9 mouse cellular contexts compared by ENCODE assay signal in the genomic region with DNA sequence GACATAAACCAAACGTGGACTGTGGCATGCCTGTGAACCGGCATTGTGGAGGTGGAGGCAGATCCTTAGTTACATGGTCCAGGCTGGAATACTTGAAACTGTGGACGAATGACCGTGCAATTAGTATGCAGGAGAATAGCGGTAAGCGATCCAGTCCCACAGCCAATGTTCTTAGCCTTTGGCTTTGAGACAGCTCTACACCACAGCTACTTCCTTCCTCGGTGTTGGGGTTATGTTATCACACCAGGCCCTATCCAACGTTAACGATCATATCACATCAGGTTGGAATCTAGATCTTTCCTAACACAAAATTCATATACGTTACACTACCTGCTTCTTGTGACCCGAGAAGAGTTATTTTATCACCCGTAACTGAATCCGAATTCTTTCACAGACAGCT. TPM values are rescaled to one million over a fixed set of nuclear protein-coding genes. Genes with fewer than 3 reads are reported as not detected.
A peak's percentile ranks its signal among the peaks of the same experiment; 100 is the strongest.
DNase-seq lines count a peak whose midpoint lies in the region; ATAC-seq and TF ChIP-seq lines count a peak whose summit lies in the region.
"Had no signal": no experiment of that assay in that cellular context is flagged by ENCODE, and none has a peak within 500 bp of the region (broad histone marks: within the 10 kb centered on the region; RNA-seq: fewer than 3 reads in every experiment).

No protein-coding gene starts in this region.

- no peak for TF ChIP-seq POLR2A in ES-Bruce4 (IDR thresholded peaks at IDR 0.05; ENCODE audit: insufficient read depth, low read length)

- TF ChIP-seq CTCF in ES-Bruce4 (IDR thresholded peaks at IDR 0.05; ENCODE audit: low read depth, low read length), result no peak

- no peak for ATAC-seq in heart, embryonic 16.5 days (replicated peaks; ENCODE audit: extremely low read depth, insufficient read depth, low FRiP score)

- no peak for TF ChIP-seq EP300 in ES-Bruce4 (IDR thresholded peaks at IDR 0.05; ENCODE audit: insufficient read depth, low read depth, low read length)

- H3K79me2 ChIP-seq in macrophage (ENCODE audit: inconsistent target), result peaks cover 39% of the 10 kb centered on the region

- H3K9ac ChIP-seq in ES-Bruce4 (ENCODE audit: low read depth, poor library complexity, severe bottlenecking), result peak overlapping the region; percentile 90
- H3K9ac ChIP-seq in heart, embryonic 16.5 days (ENCODE audit: low read length), result peak overlapping the region; percentile 96

- intact Hi-C loops in heart, postnatal 10 days (cut with DNase I), result no loop called here

- peaks cover 13% of the 10 kb centered on the region for H3K4me1 ChIP-seq in heart, embryonic 10.5 days
- no peaks in the 10 kb centered on the region for H3K4me1 ChIP-seq in ES-Bruce4 (ENCODE audit: control insufficient read depth, insufficient read depth, low read length)
- H3K4me1 ChIP-seq in heart, embryonic 16.5 days (ENCODE audit: control insufficient read depth, insufficient read depth, low read length), result peaks cover 12% of the 10 kb centered on the region

- H3K36me3 ChIP-seq in heart, embryonic 10.5 days, result peaks cover 25% of the 10 kb centered on the region
- H3K36me3 ChIP-seq in ES-Bruce4 (ENCODE audit: control insufficient read depth, insufficient read depth, low read length, poor library complexity, severe bottlenecking) (peaks cover 6% of the 10 kb centered on the region), macrophage (ENCODE audit: inconsistent target) (peaks cover 18% of the 10 kb centered on the region; the same call in 1 of the 2 replicates)
- H3K36me3 ChIP-seq in heart, embryonic 16.5 days (ENCODE audit: control insufficient read depth, insufficient read depth), result peaks cover 14% of the 10 kb centered on the region

- WGBS in heart, embryonic 10.5 days, result 72% methylated on average over 13 of the region's 13 CpGs
- 61% methylated on average over 13 of the region's 13 CpGs for WGBS in heart, embryonic 16.5 days
- WGBS in macrophage (ENCODE audit: missing documents), result 14% methylated on average over 13 of the region's 13 CpGs

- H3K27ac ChIP-seq in heart, embryonic 10.5 days, result no peak overlapping the region
- H3K27ac ChIP-seq in ES-Bruce4 (ENCODE audit: insufficient read depth, low read length), result no peak overlapping the region
- H3K27ac ChIP-seq in heart, embryonic 16.5 days (ENCODE audit: low read length), result no peak overlapping the region
- no peak overlapping the region for H3K27ac ChIP-seq in macrophage

- H3K4me2 ChIP-seq in heart, embryonic 16.5 days (ENCODE audit: low read depth, low read length), result peak overlapping the region; percentile 98

- peak overlapping the region; percentile 94 for H3K4me3 ChIP-seq in heart, embryonic 10.5 days
- H3K4me3 ChIP-seq in ES-Bruce4 (ENCODE audit: low read depth, low read length), result no peak overlapping the region
- H3K4me3 ChIP-seq in heart, embryonic 16.5 days (ENCODE audit: low read length), result peak overlapping the region; percentile 92
- H3K4me3 ChIP-seq in macrophage (ENCODE audit: inconsistent target), result peak overlapping the region; percentile 61

- no peak for DNase-seq in heart, embryonic 10.5 days (ENCODE audit: low spot score)
- no peak for DNase-seq in heart, postnatal 10 days
- no peak for DNase-seq in adrenal gland, adult 18-20 months (ENCODE audit: low spot score in 2 of 2)
- no peak for DNase-seq in adipocyte (ENCODE audit: low spot score)
- DNase-seq in testis, postnatal 10 days (ENCODE audit: low spot score), result no peak

- no peaks in the 10 kb centered on the region for H3K9me3 ChIP-seq in heart, embryonic 10.5 days
- no peaks in the 10 kb centered on the region for H3K9me3 ChIP-seq in ES-Bruce4 (replicated peaks; ENCODE audit: control insufficient read depth, insufficient read depth, low read length, poor library complexity, severe bottlenecking)
- no peaks in the 10 kb centered on the region for H3K9me3 ChIP-seq in heart, embryonic 16.5 days (replicated peaks; ENCODE audit: control insufficient read depth, low read length)

- peaks cover 5% of the 10 kb centered on the region; the same call in 1 of the 2 replicates for H3K27me3 ChIP-seq in heart, embryonic 10.5 days (ENCODE audit: insufficient read depth, poor library complexity, severe bottlenecking)
- no peaks in the 10 kb centered on the region for H3K27me3 ChIP-seq in ES-Bruce4 (ENCODE audit: control insufficient read depth, insufficient read depth, low read length, poor library complexity, severe bottlenecking)
- no peaks in the 10 kb centered on the region for H3K27me3 ChIP-seq in heart, embryonic 16.5 days (ENCODE audit: control insufficient read depth, insufficient read depth, low read length)

RNA-seq across cellular contexts. Expression of gene Wfdc3, which starts 0.7 kb away (rescaled TPM):
- 0.43 and 0.49 TPM in 2 replicates for polyA plus RNA-seq in heart, embryonic 10.5 days (2016; fragmentation: Nextera tagmentation; extraction: Ambion mirVana)
- under 1 TPM; 0.17 to 0.40 TPM for total RNA-seq in heart, postnatal 10 days (2021)
- 0.60 and 1.7 TPM in 2 replicates for polyA plus RNA-seq in ES-Bruce4 (2011; ENCODE audit: insufficient read depth, insufficient read length, low read depth, missing spikeins)
- polyA plus RNA-seq in heart, embryonic 16.5 days (2015; fragmentation: Nextera tagmentation; extraction: Ambion mirVana), result 0.51 and 0.80 TPM in 2 replicates
- total RNA-seq in macrophage (2018; cell fraction: chromatin; rRNA removed), result under 1 TPM in 3 of 26 experiments, not detected in 23; 0.36 to 0.70 (median 0.43) TPM
- total RNA-seq in macrophage (2018; cell fraction: cytosol; rRNA removed), result not detected
- total RNA-seq in macrophage (2018; cell fraction: nucleus; rRNA removed), result 1 to 10 TPM in 1 of 26 experiments, under 1 TPM in 3, not detected in 22; 0.41 to 1.7 (median 0.83) TPM
- not detected in 3 replicates for polyA plus RNA-seq in macrophage (2018)
- under 1 TPM; 0.20 to 0.45 TPM for total RNA-seq in adrenal gland, adult 18-20 months (2021)
- total RNA-seq: gastrocnemius, postnatal 14 days had no signal

RNA-seq across cellular contexts. Expression of gene Dnttip1, which starts 0.8 kb away (rescaled TPM):
- polyA plus RNA-seq in heart, embryonic 10.5 days (2016; fragmentation: Nextera tagmentation; extraction: Ambion mirVana), result 60.3 and 76.6 TPM in 2 replicates
- total RNA-seq in heart, postnatal 10 days (2021), result 10 to 100 TPM; 35.8 to 38.5 TPM
- 26.7 and 30.4 TPM in 2 replicates for polyA plus RNA-seq in ES-Bruce4 (2011; ENCODE audit: insufficient read depth, insufficient read length, low read depth, missing spikeins)
- polyA plus RNA-seq in heart, embryonic 16.5 days (2015; fragmentation: Nextera tagmentation; extraction: Ambion mirVana), result 56.0 and 58.7 TPM in 2 replicates
- 100 to 1,000 TPM in 1 of 26 experiments, 10 to 100 TPM in 25; 39.0 to 101 (median 55.4) TPM for total RNA-seq in macrophage (2018; cell fraction: chromatin; rRNA removed)
- 10 to 100 TPM; 16.5 to 22.4 (median 19.9) TPM for total RNA-seq in macrophage (2018; cell fraction: cytosol; rRNA removed)
- total RNA-seq in macrophage (2018; cell fraction: nucleus; rRNA removed), result 10 to 100 TPM; 18.5 to 40.3 (median 29.0) TPM
- polyA plus RNA-seq in macrophage (2018), result 20.7 to 27.5 TPM (median 21.6 TPM) in 3 replicates
- total RNA-seq in adrenal gland, adult 18-20 months (2021), result 10 to 100 TPM; 34.0 to 35.2 TPM

RNA-seq across cellular contexts. Expression of gene Ube2c, which starts 24.7 kb away (rescaled TPM):
- 496 and 550 TPM in 2 replicates for polyA plus RNA-seq in heart, embryonic 10.5 days (2016; fragmentation: Nextera tagmentation; extraction: Ambion mirVana)
- total RNA-seq in heart, postnatal 10 days (2021), result 10 to 100 TPM; 31.7 to 32.5 TPM
- polyA plus RNA-seq in ES-Bruce4 (2011; ENCODE audit: insufficient read depth, insufficient read length, low read depth, missing spikeins) (366 and 371 TPM in 2 replicates), macrophage (2018) (1.7 to 21.7 TPM (median 12.8 TPM) in 3 replicates)
- polyA plus RNA-seq in heart, embryonic 16.5 days (2015; fragmentation: Nextera tagmentation; extraction: Ambion mirVana), result 388 and 390 TPM in 2 replicates
- 1 to 10 TPM in 9 of 26 experiments, under 1 TPM in 1, not detected in 16; 0.94 to 5.8 (median 2.1) TPM for total RNA-seq in macrophage (2018; cell fraction: chromatin; rRNA removed)
- total RNA-seq in macrophage (2018; cell fraction: cytosol; rRNA removed), result 10 to 100 TPM in 3 of 26 experiments, 1 to 10 TPM in 23; 1.0 to 15.5 (median 4.5) TPM
- 1 to 10 TPM in 13 of 26 experiments, under 1 TPM in 6, not detected in 7; 0.57 to 4.0 (median 1.4) TPM for total RNA-seq in macrophage (2018; cell fraction: nucleus; rRNA removed)
- 1 to 10 TPM; 1.4 to 4.0 TPM for total RNA-seq in adrenal gland, adult 18-20 months (2021)

RNA-seq across cellular contexts. Expression of gene Spint5, which starts 29.9 kb away (rescaled TPM):
- polyA plus RNA-seq in heart, embryonic 10.5 days (2016; fragmentation: Nextera tagmentation; extraction: Ambion mirVana), result not detected in 2 replicates
- not detected for total RNA-seq in heart, postnatal 10 days (2021)
- polyA plus RNA-seq in ES-Bruce4 (2011; ENCODE audit: insufficient read depth, insufficient read length, low read depth, missing spikeins), result not detected in 2 replicates
- not detected in 2 replicates for polyA plus RNA-seq in heart, embryonic 16.5 days (2015; fragmentation: Nextera tagmentation; extraction: Ambion mirVana)
- total RNA-seq in macrophage (2018; cell fraction: chromatin; rRNA removed), result not detected
- not detected for total RNA-seq in macrophage (2018; cell fraction: cytosol; rRNA removed)
- not detected for total RNA-seq in macrophage (2018; cell fraction: nucleus; rRNA removed)
- polyA plus RNA-seq in macrophage (2018), result not detected in 3 replicates
- not detected for total RNA-seq in adrenal gland, adult 18-20 months (2021)
- total RNA-seq: gastrocnemius, postnatal 14 days had no signal

RNA-seq across cellular contexts. Expression of gene Tnnc2, which starts 34.8 kb away (rescaled TPM):
- 0.67 TPM in 1 of 2 replicates, not detected in the other for polyA plus RNA-seq in heart, embryonic 10.5 days (2016; fragmentation: Nextera tagmentation; extraction: Ambion mirVana)
- total RNA-seq in heart, postnatal 10 days (2021), result under 1 TPM in 1 of 2 experiments, not detected in 1; 0.52 TPM
- polyA plus RNA-seq in ES-Bruce4 (2011; ENCODE audit: insufficient read depth, insufficient read length, low read depth, missing spikeins) (0.88 and 1.6 TPM in 2 replicates), macrophage (2018) (not detected in 3 replicates)
- polyA plus RNA-seq in heart, embryonic 16.5 days (2015; fragmentation: Nextera tagmentation; extraction: Ambion mirVana), result 6.7 and 28.8 TPM in 2 replicates
- 1 to 10 TPM in 2 of 26 experiments, not detected in 24; 1.5 to 1.7 TPM for total RNA-seq in macrophage (2018; cell fraction: chromatin; rRNA removed)
- not detected for total RNA-seq in macrophage (2018; cell fraction: cytosol; rRNA removed)
- total RNA-seq in macrophage (2018; cell fraction: nucleus; rRNA removed), result 1 to 10 TPM in 1 of 26 experiments, not detected in 25; 1.0 TPM
- total RNA-seq in adrenal gland, adult 18-20 months (2021), result 10 to 100 TPM in 1 of 2 experiments, not detected in 1; 11.3 TPM

Comparison
In these comparisons a context has a peak if more than half of its experiments do, and no peak if none do; other contexts are left out.
1. RNA of gene Ube2c, which starts 24.7 kb away (polyA plus RNA-seq): 496 to 550 TPM in heart, embryonic 10.5 days, 388 to 390 TPM in heart, embryonic 16.5 days and 366 to 371 TPM in ES-Bruce4; 1.7 to 21.7 TPM in macrophage; every median in the first group is over 10 times any median in the second.